Mouse (Mus musculus) small intestine, adult 2 months (tissue): Measurements from ENCODE around the gene Mreg.

Experiments
- CTCF ChIP-seq: fragments of 200-500 bp; IDR thresholded peaks from 2 replicates; pipeline ENCODE4 v1.5.1; 2012; ENCODE audit warnings: low read depth, mild to moderate bottlenecking, control low read depth, inconsistent platforms, low read length, moderate library complexity, mixed read lengths; ENCODE audit not compliant: insufficient replicate concordance, insufficient read length; ENCODE audit errors: extremely low read depth
- POLR2A ChIP-seq: fragments of 200-500 bp; IDR thresholded peaks from 2 replicates; pipeline ENCODE4 v1.6.1; 2012; ENCODE audit warnings: low read depth, mild to moderate bottlenecking, control low read depth, inconsistent platforms, low read length, moderate library complexity

GRCm38 (mm10) chr1:72237007-72237775, 25.1 kb upstream of the Mreg start:
- TF ChIP-seq POLR2A, result no peak
- TF ChIP-seq CTCF, result no peak
